Mouse (Mus musculus) 416B (cell line): ENCODE data around the gene Slc5a4a.

ENCODE experiments used
- DNase-seq: peaks from one replicate; pipeline ENCODE4 v3.0.0; 2011; ENCODE audit warnings: low read depth

The Slc5a4a gene

GRCm38 (mm10) chr10:76218240-76218639 lies 71.0 kb downstream of the Slc5a4a start:
- DNase-seq: no peak

GRCm38 (mm10) chr10:76225944-76226343 lies 78.7 kb downstream of the Slc5a4a start:
- DNase-seq: no peak

- peak; percentile 49 for DNase-seq
Observed at GRCm38 (mm10) chr10:76229627-76230026, 82.4 kb downstream of the Slc5a4a start.

- DNase-seq: peak; percentile 95
Observed at GRCm38 (mm10) chr10:76237341-76238225, 90.3 kb downstream of the Slc5a4a start, which contains the start of gene Prmt2. Gene Prmt2 (minus strand): TSS chr10:76237865.
